Mouse (Mus musculus) ES-Bruce4 (cell line): ENCODE measurements around the gene Gm6034.

ENCODE experiments used
- CTCF ChIP-seq: IDR thresholded peaks from one replicate; pipeline ENCODE4 v1.8.1; 2011; ENCODE audit warnings: low read depth, low read length
- EP300 ChIP-seq: IDR thresholded peaks from 2 replicates; pipeline ENCODE4 v1.6.1; 2011; ENCODE audit warnings: low read depth, low read length; ENCODE audit not compliant: insufficient read depth

DNA sequence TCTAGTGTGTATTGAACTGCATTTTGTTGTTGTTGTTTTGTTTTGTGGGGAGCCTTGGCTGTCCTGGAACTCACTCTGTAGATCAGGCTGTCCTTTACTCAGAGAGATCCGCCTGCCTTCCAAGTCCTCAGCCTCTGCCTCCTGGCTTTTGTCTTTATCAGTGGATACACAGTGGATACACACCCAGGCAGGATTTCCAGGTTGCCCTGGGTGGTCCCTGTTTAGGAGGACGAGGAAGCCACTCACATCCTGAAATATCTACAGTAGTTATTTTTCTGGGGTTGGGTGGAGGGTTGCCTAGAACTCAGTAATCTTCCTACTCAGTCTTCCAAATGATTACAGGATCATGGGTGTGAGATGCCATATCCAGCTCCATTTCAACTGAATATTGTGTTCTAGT lies 23.8 kb upstream of the Gm6034 start:
- TF ChIP-seq EP300 (no peak), CTCF (no peak)
